Mouse (Mus musculus) gastrocnemius, adult 8-10 months (tissue): ENCODE measurements around the gene Pithd1. TPM values are rescaled to one million over a fixed set of nuclear protein-coding genes. Genes with fewer than 3 reads are reported as not detected.

ENCODE experiments used
- DNase-seq, 2 experiments: peaks; one replicate each; pipeline ENCODE4 v3.0.0; 2022; ENCODE audit warnings: low spot score in 2 of 2
- total RNA-seq, 4 experiments: library from RNA; stranded (reverse); gene quantifications; 2 replicates each; pipeline ENCODE4 v1.2.4; 2022

The Pithd1 gene
- 10 to 100 TPM; 26.9 to 31.9 (median 28.9) TPM for total RNA-seq

GRCm38 (mm10) chr4:135986943-135987710, at the start of gene Pithd1:
Gene Pithd1 (minus strand): TSS chr4:135987264.
- peak; percentile 91 to 92 for DNase-seq

- no peak for DNase-seq
These were observed 48.0 kb upstream of the Pithd1 start for GRCm38 (mm10) chr4:136035078-136035477.

- no peak for DNase-seq
These were observed 46.2 kb upstream of the Pithd1 start for GRCm38 (mm10) chr4:136033231-136033630.

GRCm38 (mm10) chr4:136030968-136031909, 44.2 kb upstream of the Pithd1 start:
- DNase-seq: peak; percentile 22 to 63

- no peak for DNase-seq
These were observed 41.6 kb upstream of the Pithd1 start for GRCm38 (mm10) chr4:136028689-136029088.

- DNase-seq: no peak
These were observed 41.1 kb upstream of the Pithd1 start for GRCm38 (mm10) chr4:136028132-136028564.

GRCm38 (mm10) chr4:136027416-136028131, 40.5 kb upstream of the Pithd1 start:
- DNase-seq: no peak

GRCm38 (mm10) chr4:136025350-136025749, 38.3 kb upstream of the Pithd1 start:
- DNase-seq: no peak

GRCm38 (mm10) chr4:136022924-136023323, 35.9 kb upstream of the Pithd1 start:
- no peak for DNase-seq

- DNase-seq: peak; percentile 100
These were observed 34.5 kb upstream of the Pithd1 start, which contains the start of gene Eloa for GRCm38 (mm10) chr4:136021549-136022047. Gene Eloa (minus strand): TSS chr4:136021763.

- peak in 1 of 2 experiments; percentile 12 for DNase-seq
These were observed 33.9 kb upstream of the Pithd1 start for GRCm38 (mm10) chr4:136020743-136021548.

- DNase-seq: no peak
These were observed 29.1 kb upstream of the Pithd1 start for GRCm38 (mm10) chr4:136016059-136016602.

GRCm38 (mm10) chr4:136010586-136010985, 23.5 kb upstream of the Pithd1 start:
- DNase-seq: no peak

GRCm38 (mm10) chr4:136008782-136009447, 21.9 kb upstream of the Pithd1 start:
- no peak for DNase-seq

- no peak for DNase-seq
These were observed 19.8 kb upstream of the Pithd1 start for GRCm38 (mm10) chr4:136006821-136007220.

GRCm38 (mm10) chr4:136004921-136005320, 17.9 kb upstream of the Pithd1 start:
- DNase-seq: no peak

- DNase-seq: no peak
These were observed 17.1 kb upstream of the Pithd1 start for GRCm38 (mm10) chr4:136004107-136004675.

GRCm38 (mm10) chr4:135995118-135995517, 8.1 kb upstream of the Pithd1 start:
- no peak for DNase-seq

GRCm38 (mm10) chr4:135993941-135994340, 6.9 kb upstream of the Pithd1 start:
- no peak for DNase-seq
